ENCODE assay signal across 14 mouse cellular contexts in genomic region chrX:48106226-48106625, GRCm38 (mm10). TPM values are rescaled to one million over a fixed set of nuclear protein-coding genes. Genes with fewer than 3 reads are reported as not detected.
A peak's percentile ranks its signal among the peaks of the same experiment; 100 is the strongest.
DNase-seq lines count a peak whose midpoint lies in the region; ATAC-seq and TF ChIP-seq lines count a peak whose summit lies in the region.
"Had no signal": no experiment of that assay in that cellular context is flagged by ENCODE, and none has a peak within 500 bp of the region (broad histone marks: within the 10 kb centered on the region; RNA-seq: fewer than 3 reads in every experiment).

No protein-coding gene starts in this region.

- no peak overlapping the region for H3K9ac ChIP-seq in liver, adult 2 months (ENCODE audit: low read depth, low read length)
- H3K9ac ChIP-seq in liver, postnatal 0 days (replicated peaks) = no peak overlapping the region
- H3K9ac ChIP-seq: embryonic facial prominence, embryonic 15.5 days; liver, embryonic 14.5 days; stomach, embryonic 15.5 days had no signal

- H3K4me3 ChIP-seq in liver, adult 2 months (ENCODE audit: insufficient read depth, low read depth, low read length) = no peak overlapping the region
- no peak overlapping the region for H3K4me3 ChIP-seq in liver, postnatal 0 days (ENCODE audit: low read depth, low read length)
- H3K4me3 ChIP-seq: embryonic facial prominence, embryonic 15.5 days; stomach, embryonic 15.5 days had no signal

- 48% methylated on average over 3 of the region's 3 CpGs for WGBS in liver, adult 2 months
- 46% methylated on average over 3 of the region's 3 CpGs for WGBS in liver, postnatal 0 days (ENCODE audit: insufficient replicate concordance)

- no peaks in the 10 kb centered on the region for H3K36me3 ChIP-seq in liver, adult 2 months (ENCODE audit: control insufficient read depth, insufficient read depth, low read length)
- no peaks in the 10 kb centered on the region for H3K36me3 ChIP-seq in liver, postnatal 0 days (replicated peaks; ENCODE audit: insufficient read depth, low read length)
- H3K36me3 ChIP-seq in splenic B cell, adult 2 months (ENCODE audit: control insufficient read depth, insufficient read depth, low read length, poor library complexity, severe bottlenecking) = no peaks in the 10 kb centered on the region
- H3K36me3 ChIP-seq: embryonic facial prominence, embryonic 15.5 days; stomach, embryonic 15.5 days had no signal

- H3K9me3 ChIP-seq in liver, postnatal 0 days (ENCODE audit: low read length) = no peaks in the 10 kb centered on the region
- H3K9me3 ChIP-seq: embryonic facial prominence, embryonic 15.5 days; stomach, embryonic 15.5 days had no signal

- no peaks in the 10 kb centered on the region for H3K79me2 ChIP-seq in liver, adult 2 months (ENCODE audit: control insufficient read depth, insufficient read depth, low read length)

- DNase-seq in adrenal gland, postnatal 10 days = peak; percentile 53
- DNase-seq in adrenal gland, postnatal 25 days = no peak
- DNase-seq in liver, adult 2 months (ENCODE audit: extremely low read depth, low read depth, low spot score) = peak; percentile 1
- no peak for DNase-seq in liver, postnatal 0 days
- peak; percentile 15 for DNase-seq in heart, postnatal 4 days
- DNase-seq in splenic B cell, adult 2 months (ENCODE audit: low read depth, low spot score) = peak; percentile 14
- no peak for DNase-seq in c-Kit-positive CD71-positive TER-119-positive erythroid progenitor cells, embryonic 14.5 days (ENCODE audit: low spot score)
- no peak for DNase-seq in cerebellum, adult 9-10 months
- DNase-seq: cerebellum, postnatal 14 days had no signal

- no peak overlapping the region for H3K27ac ChIP-seq in liver, adult 2 months (replicated peaks; ENCODE audit: insufficient read depth, low read depth, low read length)
- no peak overlapping the region for H3K27ac ChIP-seq in liver, postnatal 0 days (ENCODE audit: low read depth)
- H3K27ac ChIP-seq: embryonic facial prominence, embryonic 15.5 days; kidney, postnatal 0 days; liver, embryonic 14.5 days; stomach, embryonic 15.5 days had no signal

- H3K4me2 ChIP-seq in liver, postnatal 0 days (ENCODE audit: low read depth, low read length) = no peak overlapping the region
- H3K4me2 ChIP-seq: embryonic facial prominence, embryonic 15.5 days; midbrain, embryonic 11.5 days; stomach, embryonic 15.5 days had no signal

- no peak for ATAC-seq in liver, postnatal 0 days

- TF ChIP-seq CTCF in liver, adult 2 months (IDR thresholded peaks at IDR 0.05; ENCODE audit: low read depth, low read length) = no peak
- TF ChIP-seq CTCF in liver, postnatal 0 days (IDR thresholded peaks at IDR 0.05; ENCODE audit: low read depth) = no peak

- TF ChIP-seq EP300 in liver, postnatal 0 days (IDR thresholded peaks at IDR 0.05; ENCODE audit: low read depth) = no peak

- no peaks in the 10 kb centered on the region for H3K27me3 ChIP-seq in liver, adult 2 months (ENCODE audit: control insufficient read depth, insufficient read depth, low read length)
- H3K27me3 ChIP-seq in liver, postnatal 0 days (ENCODE audit: insufficient read depth, low read length) = no peaks in the 10 kb centered on the region
- H3K27me3 ChIP-seq in splenic B cell, adult 2 months (ENCODE audit: control insufficient read depth, insufficient read depth, low read length, poor library complexity, severe bottlenecking) = no peaks in the 10 kb centered on the region
- H3K27me3 ChIP-seq: embryonic facial prominence, embryonic 15.5 days; stomach, embryonic 15.5 days had no signal

- no peaks in the 10 kb centered on the region; the same call in 1 of the 2 replicates for H3K4me1 ChIP-seq in liver, adult 2 months (ENCODE audit: control insufficient read depth, insufficient read depth, low read length)
- no peaks in the 10 kb centered on the region for H3K4me1 ChIP-seq in liver, postnatal 0 days (ENCODE audit: insufficient read depth)
- H3K4me1 ChIP-seq: stomach, embryonic 15.5 days had no signal

- no peak for TF ChIP-seq POLR2A in liver, adult 2 months (IDR thresholded peaks at IDR 0.05; ENCODE audit: extremely low read depth, insufficient read depth, low read length)

RNA-seq across cellular contexts. Expression of gene Xpnpep2, which starts 2.3 kb away (rescaled TPM):
- total RNA-seq in adrenal gland, postnatal 10 days (2021) = 1 to 10 TPM; 1.5 to 2.1 TPM
- total RNA-seq in adrenal gland, postnatal 25 days (2021) = 0.76 and 1.3 TPM in 2 replicates
- not detected in 2 replicates for total RNA-seq in liver, adult 2 months (2014; rRNA removed)
- polyA plus RNA-seq in liver, adult 2 months (2012; rRNA removed) = not detected in 2 replicates
- 0.05 TPM in 1 of 2 replicates, not detected in the other for polyA plus RNA-seq in liver, postnatal 0 days (2015; fragmentation: Nextera tagmentation; extraction: Ambion mirVana)
- 1 to 10 TPM; 1.1 to 1.3 TPM for total RNA-seq in heart, postnatal 4 days (2021)

RNA-seq across cellular contexts. Expression of gene Sash3, which starts 40.0 kb away (rescaled TPM):
- total RNA-seq in adrenal gland, postnatal 10 days (2021) = 1 to 10 TPM; 4.7 to 5.3 TPM
- 0.43 and 0.82 TPM in 2 replicates for total RNA-seq in adrenal gland, postnatal 25 days (2021)
- total RNA-seq in liver, adult 2 months (2014; rRNA removed) = 0.83 and 1.5 TPM in 2 replicates
- 0.72 and 1.4 TPM in 2 replicates for polyA plus RNA-seq in liver, adult 2 months (2012; rRNA removed)
- 8.4 and 9.3 TPM in 2 replicates for polyA plus RNA-seq in liver, postnatal 0 days (2015; fragmentation: Nextera tagmentation; extraction: Ambion mirVana)
- total RNA-seq in heart, postnatal 4 days (2021) = 1 to 10 TPM in 1 of 2 experiments, under 1 TPM in 1; 0.52 to 1.1 TPM

Comparison
In these comparisons a context has a peak if more than half of its experiments do, and no peak if none do; other contexts are left out.
1. DNase-seq: peak in adrenal gland, postnatal 10 days (single experiment), liver, adult 2 months (single experiment), heart, postnatal 4 days (single experiment) and splenic B cell, adult 2 months (single experiment); none in adrenal gland, postnatal 25 days (single experiment), liver, postnatal 0 days (single experiment), c-Kit-positive CD71-positive TER-119-positive erythroid progenitor cells, embryonic 14.5 days (single experiment) and cerebellum, adult 9-10 months (single experiment).